Mouse (Mus musculus): ENCODE measurements around the gene Abcb7. TPM values are rescaled to one million over a fixed set of nuclear protein-coding genes. Genes with fewer than 3 reads are reported as not detected.

Abcb7 gene
- polyA plus RNA-seq (2017; shearing (Covaris generic)) = 10 to 100 TPM; 24.6 to 25.5 TPM

GRCm38 (mm10) chrX:104413183-104413983, at the start of gene Abcb7:
Gene Abcb7 (minus strand): TSS chrX:104413856.
- ATAC-seq = peak; percentile 96

DNA sequence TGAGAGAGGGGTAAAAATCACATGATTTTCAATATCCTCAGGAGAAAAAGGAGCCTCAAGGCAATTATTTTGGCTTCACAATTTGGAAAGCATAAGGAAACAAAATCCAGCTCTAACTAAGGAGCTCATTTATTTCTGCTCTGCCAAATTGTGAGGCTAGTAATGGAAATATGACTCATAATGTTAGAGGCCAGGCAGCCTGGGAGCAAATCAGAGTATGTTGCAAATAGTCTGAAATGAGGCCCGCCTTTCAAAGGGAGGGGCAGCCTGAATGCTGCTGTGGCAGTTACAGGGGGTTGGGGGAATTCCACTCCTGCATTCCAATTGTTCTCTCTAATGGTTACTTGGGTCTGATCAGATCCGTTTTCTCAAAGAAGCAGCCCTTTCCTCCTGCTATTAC, 48.1 kb upstream of the Abcb7 start:
- no peak for ATAC-seq

GRCm38 (mm10) chrX:104452433-104452832, 38.8 kb upstream of the Abcb7 start:
- ATAC-seq = no peak

GRCm38 (mm10) chrX:104433456-104433855, 19.8 kb upstream of the Abcb7 start:
- ATAC-seq = no peak

GRCm38 (mm10) chrX:104428108-104428507, 14.5 kb upstream of the Abcb7 start:
- no peak for ATAC-seq

- ATAC-seq = no peak
These were observed 339 bp upstream of the Abcb7 start for GRCm38 (mm10) chrX:104413995-104414394.

GRCm38 (mm10) chrX:104408137-104408536, 5.5 kb downstream of the Abcb7 start:
- ATAC-seq = no peak

GRCm38 (mm10) chrX:104402463-104402862, 11.2 kb downstream of the Abcb7 start:
- no peak for ATAC-seq

- ATAC-seq = no peak
These were observed 12.5 kb downstream of the Abcb7 start for GRCm38 (mm10) chrX:104401134-104401533.

- ATAC-seq = no peak
These were observed 16.1 kb downstream of the Abcb7 start for GRCm38 (mm10) chrX:104397526-104397925.

DNA sequence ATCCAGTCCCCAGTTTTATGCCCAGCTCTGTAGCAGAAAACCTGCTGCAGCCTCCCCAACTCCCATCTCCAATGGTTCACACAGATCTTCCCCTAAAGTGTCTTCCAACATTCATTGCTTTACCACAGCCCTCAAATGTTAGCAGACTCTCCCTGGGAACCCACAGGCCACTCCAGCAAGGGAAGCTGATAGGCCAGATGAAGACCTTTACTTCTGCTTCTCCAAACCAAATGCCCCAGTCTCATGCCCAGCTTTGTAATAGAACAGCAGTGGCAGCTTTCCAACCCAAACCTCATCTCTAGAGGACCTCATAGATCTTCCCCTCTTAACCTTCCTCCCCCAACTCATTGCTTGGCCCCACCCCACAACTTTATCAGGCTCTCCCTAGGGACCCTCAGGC, 54.0 kb downstream of the Abcb7 start:
- ATAC-seq = no peak

DNA sequence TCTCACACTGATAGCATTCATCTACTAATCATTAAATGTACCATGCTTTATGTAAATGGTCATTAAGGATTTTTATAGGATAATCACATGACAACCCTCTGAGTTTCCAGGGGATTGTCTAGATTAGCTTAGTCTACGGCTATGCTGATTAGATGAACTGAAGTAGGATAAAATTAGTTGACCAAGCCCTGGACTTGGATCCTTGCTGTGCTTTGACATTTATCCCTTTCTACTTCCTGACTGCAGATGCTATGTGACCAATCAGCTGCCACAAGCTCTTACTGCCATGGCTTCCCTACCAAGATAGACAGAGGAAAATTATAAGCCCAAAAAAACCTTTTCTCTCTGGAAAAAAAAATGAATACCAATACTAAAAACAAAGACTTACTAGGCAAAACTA, 57.8 kb downstream of the Abcb7 start:
- ATAC-seq = no peak

- ATAC-seq = peak; percentile 61
These were observed 65.5 kb downstream of the Abcb7 start for GRCm38 (mm10) chrX:104348146-104348545.

DNA sequence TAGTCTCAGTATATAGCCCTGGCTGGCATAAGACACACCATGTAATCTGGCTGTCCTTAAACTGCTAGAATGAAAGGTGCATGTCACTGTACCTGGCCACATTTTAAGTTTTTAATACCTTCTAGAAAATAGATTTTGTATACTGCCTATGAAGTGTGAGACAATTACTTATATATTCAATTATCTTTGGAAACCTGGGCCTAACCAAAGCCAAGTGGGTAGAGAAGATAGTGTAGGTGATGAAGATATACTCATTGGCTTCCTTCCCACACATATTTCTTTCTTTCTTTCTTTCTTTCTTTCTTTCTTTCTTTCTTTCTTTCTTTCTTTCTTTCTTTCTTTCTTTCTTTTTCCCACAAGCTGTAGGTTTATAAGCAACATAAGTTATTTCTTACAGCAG, 121.9 kb downstream of the Abcb7 start:
- no peak for ATAC-seq

DNA sequence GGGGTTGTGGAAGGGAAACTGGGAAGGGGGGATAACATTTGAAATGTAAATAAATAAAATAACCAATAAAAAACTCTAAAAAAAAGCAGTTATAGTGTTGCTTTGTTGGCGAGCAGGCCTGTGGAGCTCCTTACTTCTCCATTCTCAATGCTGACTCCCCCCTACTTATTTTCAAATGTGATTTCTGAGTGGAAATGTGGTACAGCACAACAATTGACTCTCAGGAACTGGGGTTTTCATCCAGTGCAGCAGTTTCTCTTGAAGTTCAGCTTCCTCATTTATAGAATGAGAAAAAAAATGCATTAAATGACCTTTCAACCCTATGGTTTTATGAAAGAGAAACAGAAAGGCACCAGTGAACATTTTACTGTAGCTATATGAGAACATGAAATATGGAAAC, 133.8 kb downstream of the Abcb7 start:
- ATAC-seq = no peak

- ATAC-seq = no peak
These were observed 149.3 kb downstream of the Abcb7 start for GRCm38 (mm10) chrX:104264371-104264770.

GRCm38 (mm10) chrX:104262468-104262867, 151.2 kb downstream of the Abcb7 start:
- no peak for ATAC-seq

- no peak for ATAC-seq
These were observed 157.1 kb downstream of the Abcb7 start for GRCm38 (mm10) chrX:104256561-104256960.

Other genes starting within 250 kb of the Abcb7 start
- not detected for gene Nexmif, start 212.7 kb downstream of the Abcb7 start, polyA plus RNA-seq (2017; shearing (Covaris generic))
- gene Uprt, start 69.0 kb upstream of the Abcb7 start, polyA plus RNA-seq (2017; shearing (Covaris generic)) = 1 to 10 TPM; 2.8 to 3.5 TPM

Data from activated CD4-positive, CD25-positive, alpha-beta regulatory T cell, adult 4 months (primary cell).